Mouse (Mus musculus) frontal cortex, postnatal 36 days (tissue): ENCODE measurements around the gene Med24.
A peak's percentile ranks its signal among the peaks of the same experiment; 100 is the strongest.
"Not testable (repeated sequence)": the region's sequence is repeated elsewhere in the genome, so short reads cannot be mapped to it uniquely, and the experiment has no call there.

Experiments used
- DNase-seq, 2 experiments: peaks; one replicate each; pipeline ENCODE4 v3.0.0; 2022; ENCODE audit warnings: low spot score in 2 of 2

Med24 gene

DNA sequence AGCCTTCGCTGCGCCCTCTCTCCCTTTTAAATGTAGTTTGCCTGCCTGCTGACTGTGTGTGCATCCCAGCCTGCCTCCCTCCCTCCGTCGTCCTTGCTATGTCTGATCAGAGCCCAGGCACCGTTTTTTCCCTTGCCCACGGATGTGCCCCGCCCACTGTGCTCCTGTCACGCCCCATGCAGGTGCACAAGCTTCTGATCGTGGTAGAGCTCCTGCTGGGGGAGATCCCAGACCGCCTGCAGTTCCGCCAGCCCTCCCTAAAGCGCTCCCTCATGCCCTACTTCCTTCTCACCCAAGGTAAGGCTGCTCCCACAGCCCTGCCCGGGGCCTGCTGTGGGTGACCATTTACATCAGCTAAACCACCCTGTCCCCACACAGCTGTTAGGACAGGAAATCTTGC lies 36.0 kb downstream of the Med24 start:
- DNase-seq: no peak

DNA sequence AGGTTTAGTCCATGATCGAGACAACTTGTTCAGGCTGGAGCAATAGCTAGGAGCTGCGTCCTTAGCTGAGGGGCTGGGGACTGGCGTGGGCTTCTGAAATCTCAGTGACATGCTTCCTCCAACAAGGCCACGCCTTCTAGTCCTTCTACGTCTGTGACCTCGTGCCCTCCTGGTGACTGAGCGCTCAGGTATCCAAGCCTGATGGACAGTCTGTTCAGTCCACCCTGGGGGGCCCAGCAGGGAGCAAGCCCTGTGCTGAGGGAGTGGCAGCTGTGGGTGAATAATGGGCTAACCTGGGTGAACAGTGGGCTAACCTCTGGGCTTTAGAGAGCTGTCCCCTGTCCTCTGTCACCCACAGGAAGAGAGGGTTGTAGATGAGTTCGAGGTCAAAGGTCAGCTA lies 41.2 kb downstream of the Med24 start:
- DNase-seq: no peak

DNA sequence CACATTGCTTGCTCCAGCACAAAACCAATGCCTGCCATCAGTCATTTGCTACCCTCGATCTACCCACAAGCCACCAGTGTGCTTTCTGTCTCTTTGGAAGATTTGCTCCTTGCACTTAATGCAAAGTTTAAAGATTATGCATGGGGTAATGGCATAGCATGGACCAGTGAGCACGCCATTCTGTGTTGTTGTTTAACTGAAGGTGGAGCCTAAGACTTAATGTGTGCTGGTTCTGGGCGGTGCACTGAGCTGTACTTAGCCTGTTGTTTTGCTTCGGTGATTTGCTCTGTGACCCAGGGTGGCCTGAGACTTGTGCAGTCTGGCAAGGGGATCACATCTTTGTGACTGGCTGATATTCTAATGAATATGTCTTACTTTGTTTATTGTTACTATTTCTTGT lies 42.3 kb downstream of the Med24 start:
- DNase-seq: no peak

DNA sequence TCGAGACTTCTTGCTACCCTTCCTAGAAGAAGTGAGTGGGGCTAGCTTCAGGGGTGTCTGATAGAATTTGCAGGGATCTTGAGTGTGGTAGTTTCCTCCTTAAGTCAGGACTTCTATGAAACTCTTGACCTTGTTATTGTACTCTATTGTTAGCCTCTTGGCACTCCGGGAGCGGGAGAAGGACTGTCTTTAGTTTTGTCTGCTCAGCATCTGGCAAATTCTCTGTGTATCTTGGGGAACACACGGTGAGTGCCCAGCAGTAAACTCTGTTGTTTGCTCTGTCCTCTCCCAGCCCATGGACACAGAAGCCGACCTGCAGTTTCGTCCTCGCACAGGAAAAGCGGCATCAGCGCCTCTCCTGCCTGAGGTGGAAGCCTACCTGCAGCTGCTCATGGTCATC lies 43.6 kb downstream of the Med24 start:
- DNase-seq: no peak

DNA sequence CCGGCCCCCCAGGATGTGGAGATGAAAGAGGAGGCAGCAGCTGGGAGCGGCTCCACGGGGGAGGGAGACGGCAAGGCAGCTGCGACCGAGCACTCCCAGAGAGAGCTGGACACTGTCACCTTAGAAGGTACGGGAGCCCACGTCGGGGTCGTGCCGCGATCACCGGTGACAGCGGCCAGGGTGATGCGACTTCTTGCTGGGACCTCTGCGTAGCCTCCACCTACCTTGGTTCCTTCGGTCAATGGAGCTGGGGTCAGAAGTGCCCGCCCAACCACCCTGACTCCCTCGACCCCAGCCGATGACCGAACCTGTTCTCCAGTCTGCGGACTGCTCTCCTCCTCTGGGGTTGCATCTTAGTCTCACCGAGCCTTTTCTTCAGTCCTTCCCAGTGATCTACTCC lies 46.4 kb downstream of the Med24 start:
- DNase-seq: no peak

DNA sequence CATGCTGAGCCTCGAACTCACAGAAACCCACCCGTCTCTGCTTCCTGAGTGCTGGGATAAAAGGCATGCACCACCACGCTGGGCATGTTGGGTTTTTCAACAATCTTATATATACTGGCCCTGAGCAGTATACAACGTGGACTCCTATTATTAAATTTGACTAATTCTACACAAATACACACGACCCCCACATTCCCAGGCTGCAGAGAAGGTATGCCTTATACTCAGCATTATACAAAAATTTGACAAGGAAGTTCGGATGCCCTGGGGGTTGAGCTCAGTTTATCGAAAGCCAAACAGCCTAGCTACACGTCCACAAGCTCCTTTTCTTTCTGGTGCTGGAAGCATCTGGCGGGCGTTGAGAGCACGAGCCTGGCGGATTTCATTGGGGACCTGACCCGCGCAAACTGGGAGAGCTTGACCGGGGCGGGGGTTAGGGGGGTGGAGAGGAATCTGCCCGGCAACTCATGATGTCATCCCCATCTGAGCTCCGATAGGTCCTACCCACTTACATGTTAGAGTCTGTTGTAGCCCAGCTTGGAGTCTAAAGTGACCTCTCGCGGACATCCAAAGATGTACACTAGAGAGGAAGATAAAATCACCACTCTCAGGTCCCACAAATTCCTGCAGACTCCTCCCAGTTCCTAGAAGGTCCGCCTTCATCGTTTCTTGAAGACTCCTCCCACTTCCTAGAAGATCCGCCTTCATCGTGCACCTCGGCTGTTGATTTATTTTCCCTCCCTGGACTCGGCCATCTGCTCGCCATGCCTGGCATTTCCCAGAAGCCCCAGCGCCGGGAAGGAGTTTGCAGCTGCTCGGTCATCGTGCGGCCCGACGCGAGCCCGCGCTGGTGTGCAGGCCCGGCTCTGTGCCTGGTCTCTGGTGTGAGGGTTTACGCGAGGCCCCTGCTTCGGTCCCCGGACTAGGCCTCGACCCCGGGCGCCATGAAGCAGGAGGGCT lies 47.2 kb downstream of the Med24 start, which contains the start of gene Psmd3:
Gene Psmd3, plus strand, starts transcription at position 769 of the 960 bp plus-strand sequence.
- DNase-seq: peak; percentile 99

DNA sequence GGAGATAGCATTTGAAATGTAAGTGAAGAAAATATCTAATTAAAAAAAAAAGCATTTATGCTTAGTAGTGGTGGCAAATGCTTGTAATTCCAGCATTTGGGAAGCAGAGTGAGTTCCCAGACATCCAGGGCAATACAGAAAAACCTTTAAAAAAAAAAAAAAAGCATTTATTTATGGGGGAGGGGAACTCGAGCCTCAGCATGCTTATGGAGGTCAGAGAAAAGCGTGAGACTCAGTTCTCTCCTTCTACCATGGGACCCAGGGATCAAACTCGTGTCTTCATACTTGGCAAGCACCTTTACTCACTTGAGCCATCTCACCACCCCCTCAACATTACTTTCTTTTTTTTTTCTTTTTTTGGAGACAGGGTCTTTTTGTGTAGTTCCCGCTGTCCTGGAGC lies 48.0 kb downstream of the Med24 start:
- no peak for DNase-seq

DNA sequence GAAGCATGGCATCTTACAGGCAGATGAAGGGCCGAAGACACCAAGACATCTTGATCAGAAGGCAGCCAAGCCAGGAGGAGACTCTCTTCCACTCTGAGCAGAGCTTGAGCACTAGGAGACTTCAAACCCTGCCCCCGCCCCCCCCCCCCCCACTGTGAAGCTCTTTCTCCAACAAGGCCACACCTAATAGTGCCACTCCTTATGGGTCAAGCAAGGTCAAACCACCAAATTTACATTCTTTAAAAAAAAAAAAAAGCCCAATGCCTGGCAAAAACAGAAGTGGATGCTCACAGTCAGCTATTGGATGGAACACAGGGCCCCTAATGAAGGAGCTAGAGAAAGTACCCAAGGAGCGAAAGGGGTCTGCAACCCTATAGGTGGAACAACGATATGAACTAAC lies 48.6 kb downstream of the Med24 start:
- not testable (repeated sequence) for DNase-seq

DNA sequence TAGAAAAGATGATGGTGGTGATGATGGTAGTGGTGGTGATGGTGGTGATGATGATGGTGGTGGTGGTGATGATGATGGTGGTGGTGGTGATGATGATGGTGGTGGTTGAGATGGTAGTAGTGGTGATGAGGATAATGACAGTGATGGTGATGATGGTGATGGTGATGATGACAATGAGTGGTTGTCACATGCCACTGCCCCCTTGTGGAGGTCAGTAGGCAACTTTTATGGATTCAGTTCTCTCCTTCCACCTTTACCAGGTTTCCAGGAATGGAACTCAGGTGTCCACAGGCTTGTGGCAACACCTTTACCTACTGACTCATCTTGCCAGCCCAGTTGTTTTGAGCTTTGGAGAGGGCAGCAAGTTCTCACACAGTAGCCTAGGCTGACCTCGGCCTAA lies 49.2 kb downstream of the Med24 start:
- no peak for DNase-seq

DNA sequence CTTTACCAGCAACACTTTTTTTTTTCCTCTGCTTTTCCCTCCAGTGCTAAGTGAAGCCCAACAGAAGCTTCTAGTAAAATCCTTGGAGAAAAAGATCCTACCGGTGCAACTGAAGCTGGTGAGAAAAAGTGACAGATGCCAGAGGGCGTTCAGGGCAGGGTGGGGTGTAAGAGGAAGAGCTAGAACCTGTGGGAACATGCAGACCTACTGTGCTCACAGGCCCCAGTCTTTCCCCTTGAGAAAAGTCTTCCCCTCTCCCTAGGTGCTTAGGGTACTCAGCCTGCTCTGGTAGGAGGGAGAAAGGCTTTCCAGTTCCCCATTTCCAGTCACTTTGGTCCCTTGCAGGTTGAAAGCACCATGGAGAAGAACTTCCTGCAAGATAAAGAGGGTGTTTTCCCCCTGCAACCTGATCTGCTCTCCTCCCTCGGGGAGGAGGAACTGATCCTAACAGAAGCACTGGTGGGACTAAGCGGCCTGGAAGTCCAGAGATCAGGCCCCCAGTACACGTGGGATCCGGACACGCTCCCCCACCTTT lies 53.3 kb downstream of the Med24 start:
- DNase-seq: no peak

DNA sequence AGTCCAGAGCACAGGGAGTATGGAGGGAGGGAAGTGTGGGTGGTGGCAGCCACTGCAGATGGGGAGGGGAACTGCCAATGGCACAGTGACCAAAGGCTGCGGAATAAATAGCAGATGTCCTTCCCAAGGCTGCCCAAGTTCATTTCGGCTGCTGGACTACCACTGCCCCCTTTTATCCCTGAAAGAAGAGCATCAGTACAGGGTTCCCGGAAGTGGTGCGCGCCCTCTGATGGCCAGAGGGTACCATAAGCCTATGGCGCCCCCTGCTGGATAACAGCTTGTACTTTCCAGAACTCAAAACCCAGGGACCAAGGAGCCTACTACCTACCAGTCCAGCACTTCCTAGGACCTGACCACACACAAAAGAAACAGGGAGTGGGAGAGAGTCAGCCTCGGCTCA lies 56.1 kb downstream of the Med24 start:
- peak; percentile 35 to 47 for DNase-seq

DNA sequence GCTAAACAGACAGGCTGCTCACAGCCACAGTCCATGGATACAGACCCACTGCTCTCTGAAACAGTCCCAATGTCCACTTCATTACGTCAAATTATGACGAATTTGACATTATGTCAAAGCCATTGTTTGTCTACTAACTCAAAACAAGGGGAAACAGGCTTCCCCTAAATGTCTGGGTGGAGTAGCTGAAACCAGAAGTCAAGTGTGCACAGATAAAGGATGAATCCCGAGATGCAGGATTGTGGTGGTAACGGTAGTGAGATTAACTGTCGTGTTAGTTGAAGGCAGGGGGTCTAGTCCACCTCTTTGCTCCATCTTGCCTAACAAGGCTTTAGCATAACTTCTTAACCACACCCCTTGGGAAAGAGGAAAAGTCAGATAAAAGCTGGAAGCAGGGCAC lies 56.8 kb downstream of the Med24 start:
- DNase-seq: no peak

DNA sequence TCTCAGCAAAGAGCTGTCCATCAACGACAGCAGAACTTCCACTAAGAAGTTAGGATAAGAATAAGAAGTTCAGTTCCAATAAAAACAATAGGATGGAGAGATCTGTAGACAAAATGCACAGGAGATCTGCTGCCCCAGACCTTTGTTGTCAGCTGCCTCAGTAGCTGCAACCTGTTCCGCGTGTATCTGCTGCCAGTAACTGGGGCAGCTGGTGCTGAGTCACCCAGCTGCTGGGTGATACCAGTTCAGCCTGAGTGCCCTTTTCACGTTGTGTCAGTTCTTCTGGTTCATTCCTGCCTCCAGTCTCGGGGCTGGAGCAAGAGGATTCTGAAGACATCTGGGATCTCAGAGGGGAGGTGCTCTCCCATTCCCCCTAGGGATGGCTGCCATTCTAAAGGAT lies 57.4 kb downstream of the Med24 start:
- no peak for DNase-seq

DNA sequence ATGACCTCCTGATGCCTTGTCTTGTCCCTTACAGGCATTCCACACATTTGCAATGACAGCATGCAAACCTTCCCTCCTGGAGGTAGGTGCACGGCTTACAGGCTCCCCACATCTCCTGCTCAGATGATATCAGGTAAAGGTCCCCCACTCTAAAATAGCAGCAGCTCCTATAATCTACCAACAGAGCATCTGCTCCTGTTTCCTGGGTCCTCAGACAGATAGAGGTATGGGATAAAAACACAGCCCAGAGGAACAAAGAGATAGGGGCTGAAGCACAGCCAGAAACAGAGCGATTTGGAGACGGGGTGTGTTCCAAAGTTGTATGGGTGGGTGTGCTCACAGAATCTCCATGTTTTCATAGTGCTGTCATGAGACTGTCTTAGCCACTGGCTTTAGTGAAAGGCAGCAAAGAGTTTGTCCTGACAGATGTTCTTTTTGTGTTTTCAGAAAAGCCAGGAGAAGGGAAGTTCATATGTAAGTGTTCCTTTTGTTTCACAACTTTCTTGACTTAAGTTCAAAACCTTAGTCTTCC lies 57.9 kb downstream of the Med24 start:
- DNase-seq: no peak

DNA sequence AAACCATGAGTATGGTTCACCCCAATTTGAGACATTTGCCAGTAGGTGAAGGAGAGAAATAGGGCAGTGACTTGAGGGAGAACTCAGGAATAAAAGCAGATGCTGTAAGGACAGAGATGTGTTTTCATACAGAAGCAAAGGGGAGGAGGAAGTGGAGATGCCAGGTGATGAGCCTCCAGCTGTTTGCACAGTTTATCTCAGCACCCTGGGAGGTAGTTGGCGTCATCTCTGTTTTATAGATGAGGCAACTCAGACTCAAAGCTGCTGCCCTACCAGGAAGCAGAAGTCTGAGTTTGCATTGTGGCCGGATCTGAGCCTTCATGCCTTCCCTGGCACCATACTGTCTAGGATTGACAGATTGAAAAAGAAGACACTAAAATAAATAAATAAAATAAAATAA lies 60.3 kb downstream of the Med24 start:
- DNase-seq: no peak

DNA sequence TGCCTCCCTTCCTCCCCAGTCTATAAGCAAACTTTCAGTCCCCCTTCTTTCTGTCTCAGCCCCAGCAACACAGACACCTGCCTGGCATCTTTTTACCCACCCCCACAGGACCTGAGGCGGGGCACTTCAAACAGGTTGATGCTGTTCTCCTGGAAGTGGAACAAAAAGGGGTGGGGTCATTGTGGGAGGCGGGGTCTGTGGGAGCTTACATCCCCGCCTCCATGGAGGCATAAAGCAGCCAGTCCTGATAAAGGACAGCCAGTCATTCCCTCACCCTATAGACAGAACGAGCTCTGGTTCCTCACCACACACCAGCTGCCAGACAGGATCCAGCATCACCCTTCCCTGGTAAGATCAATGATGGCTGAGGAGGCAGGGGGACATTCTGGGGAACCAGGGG lies 65.1 kb downstream of the Med24 start, which contains the start of gene Gsdma:
Gene Gsdma, plus strand, starts transcription at position 261 of the 400 bp plus-strand sequence.
- no peak for DNase-seq

DNA sequence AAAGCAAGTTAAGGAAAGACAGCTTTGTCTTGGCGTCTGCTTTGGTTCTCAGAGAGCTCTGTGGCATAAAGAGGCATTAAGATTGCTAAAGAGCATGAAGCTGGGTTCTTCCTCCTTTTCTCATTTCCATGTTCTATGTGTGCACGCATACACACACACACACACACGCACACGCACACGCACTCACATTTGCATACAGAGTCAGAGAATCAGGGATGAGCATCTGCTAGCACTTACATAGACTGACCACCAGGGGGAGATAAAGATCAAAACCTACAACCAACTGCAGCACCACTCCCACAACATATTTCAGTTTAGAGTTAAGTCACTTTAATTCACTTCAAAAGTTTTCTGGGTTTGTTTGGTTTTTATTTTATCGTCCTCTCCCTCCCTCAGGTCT lies 68.7 kb downstream of the Med24 start:
- DNase-seq: peak; percentile 11 to 41

DNA sequence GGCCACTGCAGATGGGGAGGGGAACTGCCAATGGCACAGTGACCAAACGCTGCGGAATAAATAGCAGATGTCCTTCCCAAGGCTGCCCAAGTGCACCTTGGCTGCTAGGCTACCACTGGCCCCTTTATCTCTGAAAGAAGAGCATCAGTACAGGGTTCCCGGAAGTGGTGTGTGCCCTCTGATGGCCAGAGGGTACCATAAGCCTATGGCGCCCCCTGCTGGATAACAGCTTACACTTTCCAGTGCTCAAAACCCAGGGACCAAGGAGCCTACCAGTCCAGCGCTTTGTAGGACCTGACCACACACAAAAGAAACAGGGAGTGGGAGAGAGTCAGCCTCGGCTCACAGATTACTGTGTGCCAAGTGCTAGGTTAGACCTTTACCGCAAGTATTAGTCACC lies 74.2 kb downstream of the Med24 start:
- DNase-seq: peak; percentile 7 to 24
